Mouse (Mus musculus): ENCODE measurements around the gene Sipa1l3.

DNA sequence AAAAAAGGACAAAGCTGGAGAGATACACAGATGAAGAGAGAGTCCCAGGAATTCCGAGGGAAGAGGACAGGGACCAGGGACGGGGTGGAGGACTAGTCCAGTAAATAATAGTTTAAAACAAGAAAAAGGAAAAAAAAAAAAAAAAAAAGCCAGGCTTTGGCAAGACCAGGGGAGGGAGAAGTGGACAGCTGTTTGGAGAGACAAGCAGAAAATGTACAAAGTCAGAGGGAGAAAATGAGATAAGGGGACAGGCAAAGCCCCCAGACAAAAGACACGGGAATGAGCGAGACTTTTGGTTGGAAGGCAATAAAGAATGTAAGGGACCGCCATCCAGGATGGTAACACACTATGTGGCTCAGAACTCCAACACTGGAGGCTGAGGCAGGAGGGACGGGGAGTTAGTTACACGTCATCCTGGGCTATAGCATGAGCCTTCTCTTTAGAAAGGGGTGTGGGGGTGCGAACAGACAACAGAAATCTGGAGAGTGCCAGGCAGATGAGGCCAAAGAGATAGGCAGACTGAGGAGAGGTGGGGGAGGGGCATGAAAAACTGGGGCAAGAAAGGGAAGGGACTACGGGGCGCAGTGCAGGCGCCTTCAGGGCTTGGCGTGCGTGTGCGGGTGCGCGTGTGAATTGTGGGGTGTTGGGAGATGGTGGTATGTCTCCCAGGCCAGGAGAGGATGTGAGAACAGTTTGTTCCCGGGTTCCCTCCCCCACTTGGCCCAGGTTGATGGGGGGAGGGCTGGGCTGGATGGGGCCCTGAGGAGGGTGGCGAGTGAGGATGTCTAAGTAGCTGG is 200.1 kb downstream of the Sipa1l3 start:
- TF ChIP-seq EP300 (optimal IDR thresholded peaks at IDR 0.05) (peak; percentile 70), CTCF (IDR thresholded peaks at IDR 0.05; ENCODE audit: low read depth) (no peak)

All from stomach, postnatal 0 days (tissue).